Mouse (Mus musculus) bone marrow, adult 2 months (tissue): ENCODE data around the gene Cyp24a1.

ENCODE experiments used
- CTCF ChIP-seq: fragments of 200-500 bp; IDR thresholded peaks from 2 replicates; pipeline ENCODE4 v1.5.1; 2011; ENCODE audit warnings: low read length, control low read depth; ENCODE audit not compliant: control insufficient read depth, insufficient read depth
- POLR2A ChIP-seq: fragments of 200-500 bp; IDR thresholded peaks from 2 replicates; pipeline ENCODE4 v1.6.1; 2011; ENCODE audit warnings: low read depth, mild to moderate bottlenecking, control low read depth, low read length, borderline replicate concordance; ENCODE audit not compliant: control insufficient read depth

GRCm38 (mm10) chr2:170445861-170446260 lies 51.1 kb downstream of the Cyp24a1 start:
- TF ChIP-seq POLR2A = no peak
- no peak for TF ChIP-seq CTCF
